Mouse (Mus musculus): ENCODE data around the gene AF067063.
"Not testable (repeated sequence)": the region's sequence is repeated elsewhere in the genome, so short reads cannot be mapped to it uniquely, and the experiment has no call there.

The AF067063 gene

DNA sequence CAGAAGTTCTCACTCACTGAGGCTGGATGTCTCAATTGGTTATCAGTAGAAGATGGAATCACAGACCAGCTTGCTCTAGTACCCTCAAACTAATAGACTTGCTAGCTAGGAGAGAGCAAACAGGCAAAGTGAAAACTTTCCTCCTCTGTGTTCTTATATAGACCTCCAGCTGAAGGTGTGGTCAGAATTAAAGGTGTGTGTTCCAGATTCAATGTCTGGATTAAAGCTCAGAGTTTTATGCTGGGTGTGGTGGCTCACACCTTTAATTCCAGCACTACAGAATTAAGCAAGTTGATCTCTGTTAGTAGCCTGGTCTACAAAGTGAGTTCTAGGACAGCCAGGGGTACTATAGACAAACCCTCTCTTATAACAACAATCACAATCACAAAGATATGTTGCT is at the start of gene AF067063:
Gene AF067063 (minus strand): TSS at position 101 of the 400 bp plus-strand sequence.
- not testable (repeated sequence) for DNase-seq (ENCODE audit: extremely low read depth, low read depth)

DNA sequence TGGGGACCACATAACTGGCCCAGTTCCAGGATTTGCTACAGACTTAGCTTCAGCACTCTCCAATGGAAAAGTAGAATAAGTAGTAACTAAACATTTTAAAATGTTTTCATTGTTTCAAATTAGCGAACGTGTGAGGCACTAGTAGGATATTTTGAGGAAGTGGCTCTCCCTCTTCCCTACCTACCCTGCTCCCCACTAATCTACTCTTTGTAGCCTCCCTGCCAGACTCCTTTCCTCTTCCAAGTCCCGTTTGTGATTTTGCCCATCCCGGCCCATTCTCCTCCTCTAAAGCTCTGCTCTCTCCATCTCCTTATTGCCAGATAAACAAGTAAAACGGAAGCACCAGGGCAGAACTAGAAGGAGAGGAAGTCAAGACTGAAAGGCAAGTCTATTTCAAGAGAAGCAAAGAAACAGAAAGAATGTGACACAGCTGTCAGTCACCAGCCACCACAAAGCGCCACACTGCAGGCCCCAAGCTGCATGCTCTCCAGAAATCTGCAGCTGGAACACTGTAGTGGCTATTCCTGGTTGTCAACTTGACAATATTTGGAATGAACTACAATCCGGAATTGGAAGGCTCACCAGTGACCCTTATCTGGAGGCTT is 34.5 kb upstream of the AF067063 start:
- DNase-seq (ENCODE audit: extremely low read depth, low read depth): not testable (repeated sequence)

DNA sequence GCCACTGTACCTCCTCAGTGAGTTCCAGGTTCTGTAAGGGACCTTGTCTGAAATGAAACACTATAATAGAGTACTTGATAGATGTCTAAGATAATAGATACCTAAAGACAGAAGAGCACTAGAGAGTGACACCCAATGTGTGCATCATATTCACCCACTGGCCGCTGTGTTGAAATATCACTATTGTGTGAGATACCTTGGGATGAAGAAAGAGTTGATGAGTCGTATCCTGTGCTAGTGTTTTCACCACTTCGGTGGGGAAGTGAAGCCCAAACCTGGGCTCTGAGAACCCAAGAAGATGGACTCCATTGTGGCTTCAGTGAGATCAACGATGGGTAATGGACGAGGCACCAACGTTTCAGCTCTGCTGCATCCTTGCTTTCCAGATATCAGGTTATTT is 32.4 kb upstream of the AF067063 start:
- not testable (repeated sequence) for DNase-seq (ENCODE audit: extremely low read depth, low read depth)

DNA sequence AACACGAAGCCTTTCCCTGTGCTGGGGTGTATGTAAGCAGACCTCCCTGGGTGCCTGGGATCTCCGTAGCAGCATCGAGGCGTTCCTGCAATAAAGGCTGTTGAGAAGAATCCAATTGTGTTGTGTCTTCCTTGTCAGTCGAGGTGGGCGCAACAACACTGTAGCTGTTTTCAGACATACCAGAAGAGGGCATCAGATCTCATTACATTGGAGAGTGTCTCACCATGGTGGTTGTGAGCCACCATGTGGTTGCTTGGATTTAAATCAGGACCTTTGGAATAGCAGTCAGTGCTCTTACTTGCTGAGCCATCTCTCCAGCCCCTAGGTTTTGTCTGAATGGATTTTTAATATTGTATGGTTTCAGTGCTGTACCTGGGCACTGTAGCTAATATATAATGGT is 10.0 kb upstream of the AF067063 start:
- DNase-seq (ENCODE audit: extremely low read depth, low read depth): not testable (repeated sequence)

DNA sequence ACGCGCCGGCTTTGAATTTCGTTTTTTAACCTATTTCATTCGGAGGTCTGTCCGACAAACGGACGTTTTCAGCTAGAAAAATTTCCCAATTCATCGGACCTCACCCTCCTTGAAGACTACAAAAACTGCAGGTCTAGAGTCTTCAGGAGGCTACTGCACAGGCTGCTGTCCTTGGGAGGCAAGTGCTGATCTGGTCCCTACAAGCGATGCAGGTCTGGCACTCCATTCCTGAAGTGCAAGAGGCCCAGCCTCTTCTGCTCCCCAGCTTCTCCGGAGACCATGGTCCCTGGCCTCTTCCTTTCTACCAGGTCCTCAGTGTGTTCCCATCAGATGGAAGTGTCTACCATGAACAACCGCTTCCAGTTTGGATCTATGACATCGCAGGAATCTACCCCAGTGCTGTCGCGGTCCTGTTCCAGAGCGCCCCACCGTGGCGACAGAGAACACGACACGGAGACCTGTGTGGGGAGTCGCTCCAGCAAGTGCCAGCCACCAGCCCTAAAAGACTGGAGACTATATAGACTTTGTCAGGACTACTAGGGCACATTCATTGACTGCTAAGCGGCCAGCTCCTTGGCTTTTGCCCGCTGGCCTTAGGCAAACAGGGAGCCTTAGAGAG is 7.8 kb upstream of the AF067063 start:
- DNase-seq (ENCODE audit: extremely low read depth, low read depth): not testable (repeated sequence)

DNA sequence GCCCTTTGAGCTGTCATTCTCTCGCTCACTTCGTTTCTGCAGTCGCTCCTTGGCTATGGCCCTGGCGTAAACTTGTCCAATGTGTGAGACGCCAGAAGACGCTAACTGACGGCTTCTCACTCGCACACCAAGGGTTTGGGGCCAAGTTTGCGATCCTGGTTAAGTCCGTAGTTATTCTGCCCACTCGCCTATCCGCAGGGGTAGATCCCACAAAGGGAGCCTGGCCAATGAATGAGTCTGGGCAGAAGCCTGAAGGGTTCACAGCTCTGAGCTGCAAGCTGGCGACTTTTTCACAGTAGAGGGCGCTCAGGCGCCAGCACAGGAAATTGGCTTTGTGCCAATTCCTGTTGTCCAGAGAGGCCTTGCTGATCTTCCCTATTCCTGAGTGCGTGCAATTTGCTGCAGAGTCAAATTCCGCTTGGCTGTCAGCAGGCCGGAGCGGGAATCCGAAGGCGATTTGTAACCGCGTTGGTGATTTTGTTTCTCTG is 6.4 kb upstream of the AF067063 start:
- not testable (repeated sequence) for DNase-seq (ENCODE audit: extremely low read depth, low read depth)

DNA sequence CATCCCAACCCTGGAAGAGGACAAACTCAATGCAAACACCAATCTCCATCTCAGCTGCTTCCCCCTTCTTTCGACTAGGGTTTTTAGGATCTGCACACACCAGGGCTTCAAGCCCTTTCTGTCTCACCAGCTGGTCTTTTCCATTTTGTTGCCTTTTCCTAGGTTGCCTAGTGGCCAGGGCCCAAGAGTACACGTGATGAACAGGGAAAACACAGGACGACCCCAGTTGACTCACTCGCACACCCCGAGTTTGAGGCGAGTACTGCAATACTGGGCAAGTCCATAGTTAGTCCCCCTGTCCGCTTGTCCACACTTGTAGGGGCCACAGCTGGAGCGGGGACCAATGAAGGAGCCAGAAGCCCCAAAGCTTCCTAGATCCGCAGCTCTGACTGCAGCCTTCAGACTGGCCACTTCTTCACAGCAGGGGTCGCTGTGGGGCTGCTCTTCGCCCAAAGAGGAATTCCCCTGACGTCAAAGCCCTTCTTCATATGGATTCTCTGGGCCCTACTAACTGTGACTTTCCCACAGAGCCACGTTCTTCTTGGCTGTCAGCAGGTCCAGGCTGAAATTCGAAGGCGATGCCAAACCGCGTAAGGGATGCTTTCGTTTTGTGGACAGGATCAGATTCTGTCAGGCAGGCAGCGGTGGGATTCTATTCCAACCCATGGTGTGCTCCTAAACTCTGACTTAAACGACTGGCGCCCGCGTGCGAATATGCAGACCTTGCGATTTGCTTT is 5.5 kb upstream of the AF067063 start, which contains the start of gene D13Ertd608e:
Gene D13Ertd608e (plus strand): TSS at position 687 of the 737 bp plus-strand sequence.
- DNase-seq (ENCODE audit: extremely low read depth, low read depth): not testable (repeated sequence)

DNA sequence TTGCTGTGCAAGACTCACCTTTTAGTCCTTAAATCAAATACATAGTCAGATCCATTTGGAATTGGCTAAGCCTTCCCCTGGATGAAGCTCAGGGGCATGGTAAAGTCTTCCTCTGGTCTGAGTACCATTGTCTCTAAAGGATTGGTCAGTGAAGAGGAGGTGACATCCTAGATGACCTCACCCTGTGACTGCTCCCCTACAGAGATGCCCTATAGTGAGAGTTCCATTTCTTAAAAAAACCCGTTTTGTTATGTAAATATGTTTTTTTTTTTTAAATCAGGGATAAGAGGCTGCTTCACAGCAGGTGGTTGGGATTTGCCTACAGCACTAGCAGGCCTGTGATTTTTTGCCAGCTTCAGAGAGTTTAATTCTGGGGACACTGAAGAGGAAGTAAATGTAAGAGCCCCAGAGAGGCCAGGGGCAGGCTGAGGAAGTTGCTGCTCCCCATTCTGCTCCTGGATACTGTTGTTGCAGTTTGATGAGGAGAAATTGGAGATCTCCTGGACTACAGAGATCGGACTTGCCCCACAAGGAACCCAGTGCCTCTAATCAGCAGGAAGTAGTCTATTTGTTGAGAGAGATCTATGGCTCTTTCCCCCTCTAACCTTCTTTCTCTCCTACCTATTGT is 12.3 kb downstream of the AF067063 start:
- no peak for DNase-seq (ENCODE audit: extremely low read depth, low read depth)

DNA sequence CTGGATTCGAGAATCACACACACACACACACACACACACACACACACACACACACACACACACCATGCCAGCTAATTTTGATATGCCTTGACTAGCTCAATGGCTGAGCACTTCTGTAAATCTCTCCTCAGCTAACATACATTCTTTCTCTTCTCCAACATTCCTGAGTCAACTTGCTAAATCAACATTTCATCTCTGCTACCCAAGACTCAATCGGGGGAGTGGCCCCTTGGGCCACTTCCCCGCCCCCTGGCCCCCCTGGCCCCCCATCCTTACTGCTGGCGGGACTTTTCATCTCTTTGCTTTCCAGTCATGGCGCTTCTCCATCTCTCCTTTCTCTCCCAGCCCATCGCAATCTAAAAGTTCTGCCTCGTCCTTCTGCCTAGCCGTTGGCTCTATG is 13.2 kb downstream of the AF067063 start:
- no peak for DNase-seq (ENCODE audit: extremely low read depth, low read depth)

DNA sequence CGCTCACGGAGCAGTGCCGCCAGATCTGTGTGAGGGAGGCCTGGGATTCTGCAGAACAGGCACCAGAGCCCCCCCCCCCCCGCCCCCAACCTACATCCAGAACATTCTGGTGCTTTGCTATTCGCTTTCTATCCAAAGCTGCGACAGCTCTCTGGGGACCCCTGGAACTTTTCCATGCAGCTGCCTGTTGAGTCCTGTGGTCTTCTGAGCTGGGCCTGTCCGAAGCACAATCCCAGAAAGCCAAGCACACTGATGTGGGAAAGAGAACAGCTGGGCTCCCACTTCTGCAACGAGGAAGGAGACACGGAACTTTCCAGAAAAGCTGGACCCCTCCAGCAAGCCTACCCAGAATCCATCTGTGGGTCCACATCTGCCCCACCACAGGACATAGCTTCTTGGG is 20.0 kb downstream of the AF067063 start:
- no peak for DNase-seq (ENCODE audit: extremely low read depth, low read depth)

DNA sequence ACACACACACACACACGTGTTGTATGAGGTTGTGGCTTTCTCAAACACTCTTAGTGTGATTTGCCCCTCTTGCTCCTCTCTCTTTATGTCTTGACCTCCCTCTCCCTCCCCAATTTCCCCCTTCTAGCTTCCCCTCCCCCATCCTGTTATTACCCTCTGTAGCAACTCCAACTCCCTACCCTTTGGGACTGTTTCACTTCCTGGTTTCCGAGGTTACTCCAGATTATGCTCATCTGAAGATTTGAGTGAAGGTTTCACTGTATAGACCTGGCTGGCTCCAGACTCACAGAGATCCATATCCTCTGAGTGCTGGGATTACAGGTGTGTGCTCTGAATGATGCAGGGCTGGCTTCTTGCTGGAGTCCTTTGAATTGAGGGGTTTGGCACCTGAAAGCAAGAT is 21.1 kb downstream of the AF067063 start:
- no peak for DNase-seq (ENCODE audit: extremely low read depth, low read depth)

DNA sequence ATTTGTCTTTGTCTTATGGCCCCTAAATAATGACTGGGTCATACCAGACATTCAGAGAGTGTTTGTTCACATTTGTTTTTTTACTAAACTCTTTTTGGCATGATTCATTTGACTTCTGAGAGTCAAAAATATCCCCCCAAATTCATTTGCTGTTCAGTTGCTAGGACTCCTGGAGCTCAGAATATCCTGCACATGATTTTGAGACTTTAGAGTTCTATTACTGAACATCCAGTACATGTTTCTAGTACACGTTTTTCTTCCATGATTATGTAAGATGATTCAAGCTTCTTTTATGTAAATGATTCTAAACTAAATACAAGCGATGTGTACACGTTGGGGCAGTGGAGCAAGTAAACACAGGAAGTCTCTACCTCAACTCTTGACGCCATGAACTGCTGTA is 32.4 kb downstream of the AF067063 start:
- DNase-seq (ENCODE audit: extremely low read depth, low read depth): no peak

DNA sequence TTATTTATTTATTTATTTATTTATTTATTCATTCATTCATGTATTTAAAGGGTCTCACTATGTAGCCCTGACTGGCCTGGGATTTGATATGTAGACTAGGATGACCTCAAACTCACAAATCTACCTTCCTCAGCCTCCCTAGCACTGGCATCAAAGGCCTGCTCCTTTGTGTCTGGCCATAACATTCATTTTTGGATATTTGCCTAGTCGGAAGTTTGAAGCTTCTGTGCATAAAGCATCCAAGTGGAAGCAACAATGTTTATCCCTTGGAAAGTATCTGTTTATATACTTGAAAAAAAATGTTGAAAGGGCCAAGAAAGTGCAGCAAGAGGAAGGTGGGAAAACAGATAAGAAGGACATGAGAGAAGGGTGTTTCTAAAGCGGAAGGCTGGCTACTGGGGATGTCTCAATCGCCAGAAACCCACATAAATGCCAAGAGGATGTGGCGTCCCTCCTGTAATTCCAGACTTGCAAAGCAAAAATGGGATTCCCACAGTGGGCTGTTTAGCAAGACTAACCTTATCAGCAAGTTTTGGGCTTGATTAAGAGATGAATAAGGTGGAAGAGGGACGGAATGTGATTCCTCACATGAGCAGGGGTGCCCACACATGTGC is 37.1 kb downstream of the AF067063 start:
- no peak for DNase-seq (ENCODE audit: extremely low read depth, low read depth)

DNA sequence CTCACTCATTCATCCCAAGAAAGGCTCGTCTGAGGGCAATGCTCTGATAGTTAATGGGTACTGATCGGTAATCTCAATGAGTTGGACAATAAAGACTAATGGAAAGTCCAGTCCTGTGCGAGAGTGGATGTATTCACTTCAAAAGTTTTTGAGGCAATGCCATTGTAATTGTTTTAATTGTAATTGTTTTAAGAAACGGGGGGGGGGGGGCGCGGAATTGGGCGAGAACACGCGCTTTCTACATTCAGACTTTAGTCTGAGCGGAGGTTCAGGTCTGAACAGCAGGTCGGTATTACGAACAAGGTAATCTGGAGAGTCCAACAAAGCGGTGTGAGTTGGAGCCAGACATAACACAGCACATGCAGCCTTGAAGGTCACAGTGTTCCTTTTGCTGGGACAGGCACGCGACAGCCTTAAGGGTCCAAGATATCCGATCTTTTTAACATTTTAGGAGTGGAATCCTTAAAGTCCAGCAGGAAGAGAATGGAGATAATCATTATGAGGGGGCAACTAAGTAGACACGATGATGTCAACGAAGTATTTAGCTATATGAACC is 38.4 kb downstream of the AF067063 start:
- no peak for DNase-seq (ENCODE audit: extremely low read depth, low read depth)

DNA sequence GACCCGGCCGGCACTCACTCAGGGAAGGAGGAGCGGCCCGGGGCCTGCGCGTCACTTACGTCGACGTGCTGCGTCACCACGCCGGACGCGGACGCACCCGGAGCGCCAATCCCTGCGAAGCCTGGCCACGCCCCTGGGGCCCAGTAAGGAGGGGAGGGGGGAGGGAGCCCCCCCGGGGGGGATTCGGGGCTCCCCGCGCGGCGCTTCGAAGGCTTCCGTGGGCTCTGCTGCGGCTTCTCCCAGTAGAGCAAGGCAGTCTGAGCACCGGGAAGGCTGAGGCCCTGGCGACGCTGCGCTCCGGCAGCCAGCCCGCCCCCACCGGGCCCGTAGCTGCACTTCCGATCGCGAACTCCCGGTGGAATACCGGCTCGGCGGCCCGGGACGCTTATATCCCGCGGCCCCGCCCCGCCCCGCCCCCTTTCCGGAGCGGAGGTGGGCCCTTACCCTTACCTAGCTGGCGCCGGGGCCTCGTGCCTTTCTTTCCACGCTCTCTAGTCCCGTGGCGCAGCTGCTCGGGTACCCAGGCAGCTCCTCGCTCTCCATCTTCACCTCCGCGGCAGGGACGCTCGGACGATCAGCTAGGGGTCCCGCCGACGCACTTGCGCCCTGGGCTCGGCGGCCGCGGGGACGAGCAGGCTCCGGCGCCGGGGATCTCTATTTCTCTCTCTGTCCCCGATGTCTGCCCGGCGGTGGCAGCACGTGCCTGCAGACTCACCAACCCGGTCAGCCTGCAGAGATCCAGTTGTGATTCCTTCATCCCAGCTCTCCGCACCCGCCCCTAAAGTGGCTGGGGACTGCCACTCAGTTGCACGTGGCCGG is 39.0 kb downstream of the AF067063 start, which contains the start of gene Zfp131:
Gene Zfp131 (minus strand): TSS at position 129 of the 819 bp plus-strand sequence.
- DNase-seq (ENCODE audit: extremely low read depth, low read depth): peak; percentile 64

DNA sequence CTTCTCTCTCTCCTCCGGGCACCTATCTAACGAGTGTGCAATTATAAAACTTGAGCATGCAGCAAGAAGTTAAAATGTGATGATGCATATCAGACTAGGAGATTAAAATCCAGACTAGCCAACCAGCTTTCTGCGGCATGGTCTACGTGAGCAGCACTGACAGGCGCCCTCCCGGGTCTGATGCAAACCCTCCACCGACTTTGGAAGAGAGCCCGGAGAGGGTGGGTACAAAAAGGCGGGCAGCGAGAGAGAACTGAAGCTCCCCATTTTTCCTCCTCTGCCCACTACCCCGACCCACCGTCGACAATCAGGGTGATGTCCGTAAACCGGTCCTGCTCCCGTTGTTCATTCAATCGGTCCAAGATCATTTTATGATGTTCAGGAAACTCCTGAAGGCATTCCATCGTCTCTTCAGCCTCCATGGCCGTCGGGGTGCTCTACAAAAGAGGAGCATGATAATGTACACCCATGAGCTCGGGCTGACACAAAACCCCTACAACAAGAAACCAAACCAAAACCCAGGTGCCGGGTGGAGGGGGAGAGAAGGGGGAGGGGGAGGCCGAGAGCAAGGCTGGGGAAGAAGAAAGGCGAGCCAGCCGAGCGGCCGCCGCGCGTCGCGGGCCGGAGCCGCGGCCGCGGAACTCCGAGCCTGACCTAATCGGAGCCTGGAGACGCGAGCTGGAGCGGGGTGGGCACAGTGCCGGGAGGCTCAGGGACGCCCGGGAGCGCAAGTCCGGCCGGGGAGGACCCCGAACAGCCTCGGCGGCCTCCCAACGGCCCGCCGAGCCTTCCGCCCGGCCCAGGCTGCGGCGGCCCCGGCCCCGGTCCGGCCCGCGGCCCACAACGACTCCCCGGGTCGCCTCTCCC is 39.9 kb downstream of the AF067063 start:
- peak; percentile 64 for DNase-seq (ENCODE audit: extremely low read depth, low read depth)

DNA sequence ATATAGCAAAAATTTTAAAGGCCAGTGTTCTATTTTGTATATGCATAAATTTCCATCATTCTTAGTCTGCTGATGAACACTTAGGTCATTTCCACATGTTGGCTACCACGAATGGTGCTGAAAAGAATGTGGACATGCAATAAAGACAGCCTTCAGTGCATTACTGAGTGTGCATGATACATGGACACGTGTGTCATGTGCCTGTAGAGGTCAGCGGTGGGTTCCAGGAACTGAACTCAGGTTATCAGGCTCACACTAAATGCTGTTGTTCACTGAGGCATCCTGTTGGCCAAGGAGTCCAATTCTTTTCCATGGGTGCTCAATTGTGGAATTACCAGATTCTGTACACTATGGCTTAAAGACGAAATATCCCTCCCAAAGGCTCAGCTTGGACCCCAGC is 46.4 kb downstream of the AF067063 start:
- DNase-seq (ENCODE audit: extremely low read depth, low read depth): no peak

Data from MEL-GATA-1-ER (cell line).